In the genomic region with DNA sequence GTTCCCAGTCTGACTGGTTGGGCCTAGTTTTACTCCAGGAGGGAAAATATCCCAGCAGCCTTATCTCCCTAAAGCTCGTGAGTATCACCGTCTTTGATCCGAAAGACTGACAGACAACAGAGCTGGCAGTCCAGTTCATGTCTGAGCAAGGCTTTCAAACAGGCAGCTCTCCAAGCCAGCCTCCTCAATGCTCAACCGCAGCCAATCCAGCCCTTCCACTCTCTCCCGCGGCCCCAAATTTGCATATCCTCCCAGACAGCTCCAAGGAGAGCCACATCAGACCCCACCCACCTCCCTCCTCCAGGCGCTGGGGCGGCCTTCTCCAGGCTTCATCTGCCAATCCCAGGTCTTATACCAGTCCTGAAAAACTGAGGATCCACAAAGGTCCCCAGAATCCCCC, we compare ENCODE assay signal across 8 mouse cellular contexts. TPM values are rescaled to one million over a fixed set of nuclear protein-coding genes. Genes with fewer than 3 reads are reported as not detected.
DNase-seq lines count a peak whose midpoint lies in the region; ATAC-seq and TF ChIP-seq lines count a peak whose summit lies in the region.

No protein-coding gene starts in this region.

- no peak overlapping the region for H3K27ac ChIP-seq in liver, postnatal 0 days (ENCODE audit: low read depth)
- H3K27ac ChIP-seq in neural tube, embryonic 14.5 days (ENCODE audit: low read depth, low read length) = no peak overlapping the region

- H3K4me2 ChIP-seq in liver, postnatal 0 days (ENCODE audit: low read depth, low read length) = peak overlapping the region; percentile 39
- H3K4me2 ChIP-seq in neural tube, embryonic 14.5 days (ENCODE audit: low read depth, low read length) = peak overlapping the region; percentile 30

- ATAC-seq in liver, postnatal 0 days = no peak
- ATAC-seq in neural tube, embryonic 14.5 days (ENCODE audit: low read depth) = peak; percentile 92

- no peaks in the 10 kb centered on the region for H3K36me3 ChIP-seq in liver, postnatal 0 days (replicated peaks; ENCODE audit: insufficient read depth, low read length)
- H3K36me3 ChIP-seq in neural tube, embryonic 14.5 days (ENCODE audit: control insufficient read depth, insufficient read depth, low read length) = no peaks in the 10 kb centered on the region

- no peaks in the 10 kb centered on the region for H3K27me3 ChIP-seq in liver, postnatal 0 days (ENCODE audit: insufficient read depth, low read length)
- H3K27me3 ChIP-seq in neural tube, embryonic 14.5 days (ENCODE audit: control insufficient read depth, insufficient read depth, low read length) = no peaks in the 10 kb centered on the region

- no peaks in the 10 kb centered on the region for H3K9me3 ChIP-seq in liver, postnatal 0 days (ENCODE audit: low read length)
- no peaks in the 10 kb centered on the region for H3K9me3 ChIP-seq in neural tube, embryonic 14.5 days (ENCODE audit: control insufficient read depth, low read length)

- intact Hi-C loops in heart, postnatal 14 days (cut with DNase I) = no loop called here

- 8% methylated on average over 8 of the region's 8 CpGs for WGBS in liver, postnatal 0 days (ENCODE audit: insufficient replicate concordance)
- under 1% methylated on average over 8 of the region's 8 CpGs for WGBS in neural tube, embryonic 14.5 days

- no peak for TF ChIP-seq EP300 in liver, postnatal 0 days (IDR thresholded peaks at IDR 0.05; ENCODE audit: low read depth)

- no peak for TF ChIP-seq CTCF in liver, postnatal 0 days (IDR thresholded peaks at IDR 0.05; ENCODE audit: low read depth)

- H3K9ac ChIP-seq in liver, postnatal 0 days (replicated peaks) = no peak overlapping the region
- no peak overlapping the region for H3K9ac ChIP-seq in neural tube, embryonic 14.5 days (replicated peaks; ENCODE audit: low read depth, low read length)

- peaks cover 7% of the 10 kb centered on the region for H3K4me1 ChIP-seq in liver, postnatal 0 days (ENCODE audit: insufficient read depth)
- 0 out of 2 replicates have a peak, but pooled peaks cover 4% of the 10 kb centered on the region for H3K4me1 ChIP-seq in neural tube, embryonic 14.5 days (ENCODE audit: control insufficient read depth, insufficient read depth, low read length)

- no peak overlapping the region for H3K4me3 ChIP-seq in liver, postnatal 0 days (ENCODE audit: low read depth, low read length)
- no peak overlapping the region for H3K4me3 ChIP-seq in neural tube, embryonic 14.5 days (ENCODE audit: low read depth, low read length)

- DNase-seq in cerebellum, postnatal 14 days = peak; percentile 35 to 52
- DNase-seq in cerebellum, adult 11 months = no peak
- DNase-seq in forelimb bud, embryonic 11.5 days (ENCODE audit: low read depth, low spot score) = peak; percentile 73
- DNase-seq in heart, postnatal 14 days = peak; percentile 71 to 74
- peak; percentile 85 to 87 for DNase-seq in kidney, postnatal 36 days
- DNase-seq in liver, postnatal 0 days = peak; percentile 38
- DNase-seq in cerebellum, adult 9-10 months = no peak

RNA-seq across cellular contexts. Expression of a gene that starts 12.7 kb away (rescaled TPM):
- not detected for total RNA-seq in heart, postnatal 14 days (2021)
- polyA plus RNA-seq in liver, postnatal 0 days (2015; fragmentation: Nextera tagmentation; extraction: Ambion mirVana) = not detected in 2 replicates
- 0.12 TPM in 1 of 2 replicates, not detected in the other for polyA plus RNA-seq in neural tube, embryonic 14.5 days (2014; fragmentation: Nextera tagmentation; extraction: Ambion mirVana)

Comparison
In these comparisons a context has a peak if more than half of its experiments do, and no peak if none do; other contexts are left out.
1. DNase-seq: peak in cerebellum, postnatal 14 days (2 of 2), forelimb bud, embryonic 11.5 days (single experiment), heart, postnatal 14 days (2 of 2), kidney, postnatal 36 days (2 of 2) and liver, postnatal 0 days (single experiment); none in cerebellum, adult 11 months (single experiment) and cerebellum, adult 9-10 months (single experiment).